Mouse (Mus musculus) lung, embryonic 14.5 days (tissue): ENCODE data around the gene Paxbp1. TPM values are rescaled to one million over a fixed set of nuclear protein-coding genes. Genes with fewer than 3 reads are reported as not detected.
"Not testable (repeated sequence)": the region's sequence is repeated elsewhere in the genome, so short reads cannot be mapped to it uniquely, and the experiment has no call there.

ENCODE experiments used
- ATAC-seq: fragments of 200-750 bp; cut with Nextera tagmentation; 2 replicates; pipeline ENCODE4 v1.8.0; 2017; ENCODE audit warnings: mild to moderate bottlenecking, moderate TSS enrichment, moderate library complexity; ENCODE audit not compliant: insufficient read depth
- DNase-seq: peaks from one replicate; pipeline ENCODE4 v3.0.0-alpha.2; 2015
- H3K27ac ChIP-seq: fragments of 300-500 bp; sonication (generic); 2 replicates; pipeline ENCODE4 v1.5.1; 2014; ENCODE audit warnings: low read depth, mild to moderate bottlenecking, moderate library complexity
- H3K27me3 ChIP-seq: fragments of 300-500 bp; sonication (generic); 2 replicates; pipeline ENCODE4 v1.6.1; 2014; ENCODE audit warnings: low read length, control low read depth; ENCODE audit not compliant: insufficient read depth
- H3K36me3 ChIP-seq: fragments of 300-500 bp; sonication (generic); 2 replicates; pipeline ENCODE4 v1.6.1; 2014; ENCODE audit warnings: control low read depth; ENCODE audit not compliant: insufficient read depth
- H3K4me1 ChIP-seq: fragments of 300-500 bp; sonication (generic); 2 replicates; pipeline ENCODE4 v1.6.1; 2014; ENCODE audit warnings: antibody characterized with exemption, control low read depth; ENCODE audit not compliant: insufficient read depth
- H3K4me2 ChIP-seq: fragments of 300-500 bp; sonication (generic); 2 replicates; pipeline ENCODE4 v1.6.1; 2014; ENCODE audit warnings: mild to moderate bottlenecking
- H3K4me3 ChIP-seq: fragments of 300-500 bp; sonication (generic); 2 replicates; pipeline ENCODE4 v1.5.1; 2014; ENCODE audit warnings: low read depth, low read length
- H3K9ac ChIP-seq: fragments of 300-500 bp; sonication (generic); 2 replicates; pipeline ENCODE4 v1.6.1; 2014
- H3K9me3 ChIP-seq: fragments of 300-500 bp; sonication (generic); 2 replicates; pipeline ENCODE4 v1.6.1; 2016; ENCODE audit warnings: low read depth, low read length, control low read depth
- CTCF ChIP-seq: IDR thresholded peaks from 2 replicates; pipeline ENCODE4 v1.5.1; 2016; ENCODE audit warnings: antibody characterized with exemption, low read depth
- WGBS: fragments of 180-500 bp; shearing (Covaris S2); extraction: QIAGEN DNeasy Blood & Tissue Kit; methylation state at CpG from one replicate; pipeline ENCODE4 v1.1.7; 2014; 5-methylcytosine and 5-hydroxymethylcytosine counted together
- polyA plus RNA-seq: library from polyadenylated mRNA; unstranded; fragments of >200 nt; fragmentation: Nextera tagmentation; extraction: Ambion mirVana; gene quantifications from 2 replicates; pipeline ENCODE4 v1.2.1, GENCODE M21; 2014

The Paxbp1 gene
- polyA plus RNA-seq, 1 experiment from 2014 or later: 66.4 TPM

- DNase-seq (peak; percentile 18), ATAC-seq (no peak)
- no peaks in the 10 kb centered on the region for H3K4me1 ChIP-seq
- no peak overlapping the region for H3K4me3 ChIP-seq
- H3K9me3 ChIP-seq: no peaks in the 10 kb centered on the region
- H3K27ac ChIP-seq: no peak overlapping the region
- TF ChIP-seq CTCF: no peak
- no peaks in the 10 kb centered on the region for H3K27me3 ChIP-seq
- WGBS: 74% methylated on average over 5 of the region's 5 CpGs
- H3K4me2 ChIP-seq: no peak overlapping the region
- H3K36me3 ChIP-seq: no peaks in the 10 kb centered on the region
- H3K9ac ChIP-seq: no peak overlapping the region
Observed at GRCm38 (mm10) chr16:91076180-91076579, 31.8 kb upstream of the Paxbp1 start.

GRCm38 (mm10) chr16:91075423-91075822 is 31.1 kb upstream of the Paxbp1 start:
- not testable (repeated sequence) for H3K4me3 ChIP-seq, ATAC-seq, H3K9me3 ChIP-seq, H3K9ac ChIP-seq, H3K27ac ChIP-seq, H3K4me1 ChIP-seq, H3K27me3 ChIP-seq, DNase-seq, H3K4me2 ChIP-seq, H3K36me3 ChIP-seq
- WGBS: 78% methylated on average over 8 of the region's 8 CpGs

GRCm38 (mm10) chr16:91073163-91073892 is 29.0 kb upstream of the Paxbp1 start:
- Histone ChIP-seq H3K9ac (no peak overlapping the region), H3K36me3 (no peaks in the 10 kb centered on the region), H3K27ac (no peak overlapping the region), H3K4me1 (no peaks in the 10 kb centered on the region), H3K9me3 (no peaks in the 10 kb centered on the region), H3K4me2 (peak overlapping the region; percentile 40), H3K4me3 (no peak overlapping the region), H3K27me3 (no peaks in the 10 kb centered on the region)
- peak; percentile 96 for ATAC-seq
- peak; percentile 98 for DNase-seq
- 31% methylated on average over 24 of the region's 24 CpGs for WGBS
- TF ChIP-seq CTCF: peak; percentile 91

- H3K27ac ChIP-seq: no peak overlapping the region
- no peak overlapping the region for H3K9ac ChIP-seq
- no peaks in the 10 kb centered on the region for H3K27me3 ChIP-seq
- no peak overlapping the region for H3K4me2 ChIP-seq
- WGBS: 88% methylated on average over 1 of the region's 1 CpGs
- H3K9me3 ChIP-seq: no peaks in the 10 kb centered on the region
- no peaks in the 10 kb centered on the region for H3K4me1 ChIP-seq
- TF ChIP-seq CTCF: no peak
- no peaks in the 10 kb centered on the region for H3K36me3 ChIP-seq
- DNase-seq (no peak), ATAC-seq (no peak)
- no peak overlapping the region for H3K4me3 ChIP-seq
Observed at GRCm38 (mm10) chr16:91072256-91072655, 27.9 kb upstream of the Paxbp1 start.

GRCm38 (mm10) chr16:91068969-91069368 is 24.6 kb upstream of the Paxbp1 start:
- Histone ChIP-seq H3K4me3 (no peak overlapping the region), H3K4me2 (0 out of 2 replicates have a peak overlapping the region, but pooled peaks have one; percentile 15), H3K9me3 (no peaks in the 10 kb centered on the region), H3K27me3 (no peaks in the 10 kb centered on the region), H3K9ac (no peak overlapping the region), H3K36me3 (no peaks in the 10 kb centered on the region), H3K27ac (no peak overlapping the region), H3K4me1 (no peaks in the 10 kb centered on the region)
- TF ChIP-seq CTCF: no peak
- 21% methylated on average over 12 of the region's 12 CpGs for WGBS
- peak; percentile 45; the same call in 1 of the 2 replicates for ATAC-seq
- DNase-seq: peak; percentile 66

GRCm38 (mm10) chr16:91067122-91067521 is 22.8 kb upstream of the Paxbp1 start:
- ATAC-seq (no peak), DNase-seq (no peak)
- Histone ChIP-seq H3K27me3 (no peaks in the 10 kb centered on the region), H3K4me2 (no peak overlapping the region), H3K27ac (no peak overlapping the region), H3K36me3 (no peaks in the 10 kb centered on the region), H3K4me1 (no peaks in the 10 kb centered on the region), H3K4me3 (no peak overlapping the region), H3K9me3 (no peaks in the 10 kb centered on the region), H3K9ac (no peak overlapping the region)
- no peak for TF ChIP-seq CTCF
- 95% methylated on average over 1 of the region's 1 CpGs for WGBS

GRCm38 (mm10) chr16:91064583-91065365 is 20.4 kb upstream of the Paxbp1 start:
- ATAC-seq (no peak), DNase-seq (no peak)
- Histone ChIP-seq H3K27me3 (no peaks in the 10 kb centered on the region), H3K36me3 (no peaks in the 10 kb centered on the region), H3K4me2 (no peak overlapping the region), H3K4me1 (no peaks in the 10 kb centered on the region), H3K4me3 (no peak overlapping the region), H3K9me3 (no peaks in the 10 kb centered on the region), H3K27ac (no peak overlapping the region), H3K9ac (no peak overlapping the region)
- 78% methylated on average over 12 of the region's 12 CpGs for WGBS
- TF ChIP-seq CTCF: no peak
